Mouse (Mus musculus) retina, postnatal 7 days (tissue): ENCODE results near the gene Nedd9.
"Not testable (repeated sequence)": the region's sequence is repeated elsewhere in the genome, so short reads cannot be mapped to it uniquely, and the experiment has no call there.

Experiments
- DNase-seq: peaks from one replicate; pipeline ENCODE4 v3.0.0-alpha.2; 2012; ENCODE audit warnings: low read depth, low spot score

Nedd9 gene

DNA sequence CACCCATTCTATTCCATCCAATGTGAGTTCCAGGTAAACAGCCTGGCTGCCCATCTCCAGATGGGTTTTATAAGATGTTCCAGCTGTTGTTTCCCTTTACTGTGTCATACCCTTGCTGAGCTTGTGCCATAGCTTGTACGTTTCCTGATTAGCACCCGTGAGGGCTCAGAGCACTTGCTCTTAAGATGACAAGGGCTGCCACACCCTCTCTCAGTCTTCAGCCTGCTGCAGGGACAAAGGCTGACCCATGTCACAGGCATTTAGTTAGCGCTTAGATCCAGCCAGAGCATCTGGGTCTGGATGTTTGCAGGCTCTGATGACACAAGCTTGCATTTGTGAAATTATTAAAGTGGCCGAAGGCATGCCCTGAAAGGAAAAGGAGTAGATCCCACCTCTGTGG is 187.1 kb downstream of the Nedd9 start:
- no peak for DNase-seq

DNA sequence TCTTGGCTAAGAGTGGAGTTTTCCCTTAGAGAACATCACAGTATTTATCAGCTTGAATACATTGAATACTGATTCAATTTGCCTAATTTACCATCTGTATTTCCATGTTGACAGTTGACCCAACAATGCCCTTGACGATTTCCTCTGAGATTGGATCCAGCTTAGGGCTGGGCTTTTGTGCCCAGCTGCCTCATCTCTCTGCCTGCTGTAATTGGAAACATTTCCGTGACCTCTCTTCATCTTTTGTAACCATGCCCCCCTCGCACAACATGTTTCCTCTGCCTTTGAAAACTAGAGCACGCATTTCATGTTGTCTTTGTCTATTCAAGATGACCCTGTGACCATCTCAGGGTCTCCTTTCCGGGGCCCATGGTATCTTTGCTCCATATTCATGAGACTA is 188.2 kb downstream of the Nedd9 start:
- DNase-seq = no peak

DNA sequence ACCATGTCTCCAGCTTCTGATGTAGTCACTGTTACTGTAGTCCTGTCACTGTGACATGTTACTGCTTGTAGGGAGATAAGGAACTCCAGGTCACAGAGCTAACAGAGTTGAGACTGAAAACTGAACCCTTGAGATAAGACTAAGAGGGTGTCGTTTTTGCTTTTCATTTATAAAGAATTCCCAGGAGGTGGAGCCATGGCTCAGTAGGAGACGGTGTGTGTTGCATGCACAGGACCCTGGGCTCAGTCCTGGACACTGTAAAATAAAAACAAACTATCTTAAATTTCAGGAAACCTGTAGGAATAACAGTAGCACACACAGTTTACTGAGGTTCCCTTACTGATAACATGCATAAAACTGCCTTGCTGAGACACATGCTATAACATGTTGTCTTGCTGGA is 188.6 kb downstream of the Nedd9 start:
- no peak for DNase-seq

DNA sequence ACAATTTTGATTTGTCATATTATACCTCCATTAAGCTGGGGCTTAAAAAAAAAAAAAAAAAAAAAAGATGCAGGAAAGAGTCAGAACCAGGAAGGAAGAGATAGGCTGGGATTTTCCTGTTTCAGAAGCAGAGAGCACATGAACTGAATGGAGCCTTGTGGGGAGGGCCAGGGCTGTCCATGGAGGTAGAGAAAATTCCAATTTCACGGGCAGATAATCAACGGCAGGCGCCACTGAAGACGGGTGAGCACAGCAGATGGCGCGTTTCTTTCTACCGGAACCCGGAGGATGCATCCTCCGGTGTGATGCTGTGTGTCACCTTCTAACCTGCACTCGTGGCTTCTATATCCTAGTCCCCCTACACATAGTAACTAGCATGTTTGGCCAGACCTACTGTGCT is 190.8 kb downstream of the Nedd9 start:
- DNase-seq = no peak

DNA sequence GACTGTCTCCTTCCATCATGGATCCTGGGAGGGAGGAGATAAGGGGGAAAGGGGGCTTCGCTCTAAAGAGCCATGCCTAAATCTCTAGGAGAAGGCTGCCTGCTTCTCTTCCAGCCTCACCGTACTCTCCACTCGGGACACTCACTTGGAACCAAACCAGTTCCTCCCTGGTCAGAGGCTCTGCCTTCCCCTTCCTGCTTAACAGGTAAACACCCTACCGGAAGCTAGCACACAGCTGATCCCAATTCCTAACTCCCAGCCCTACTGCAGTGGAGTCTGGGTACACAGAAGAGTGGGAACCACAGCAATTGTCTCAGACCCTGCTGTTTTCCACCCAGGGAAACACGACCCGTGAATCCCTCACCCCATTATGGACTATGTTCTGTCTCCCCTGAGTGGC is 191.3 kb downstream of the Nedd9 start:
- no peak for DNase-seq

DNA sequence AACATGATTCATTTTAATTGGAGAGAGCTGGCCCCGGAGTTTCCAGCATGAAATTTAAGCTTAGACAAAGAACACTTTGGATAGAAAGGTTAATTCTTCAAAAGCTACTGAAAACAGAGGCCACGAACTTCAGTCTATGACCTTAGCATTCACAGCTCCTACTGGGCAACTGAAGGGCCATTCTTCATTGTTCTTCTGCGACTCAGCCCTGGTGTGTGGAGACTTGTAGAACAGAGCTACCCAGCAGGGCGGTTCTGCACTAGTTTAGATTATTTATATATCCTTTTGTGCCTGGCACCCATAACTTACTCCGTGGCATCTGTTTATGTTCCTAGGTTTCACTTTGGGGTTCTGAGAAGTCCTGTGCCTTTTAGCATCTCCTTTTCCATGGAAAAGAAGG is 193.6 kb downstream of the Nedd9 start:
- no peak for DNase-seq

DNA sequence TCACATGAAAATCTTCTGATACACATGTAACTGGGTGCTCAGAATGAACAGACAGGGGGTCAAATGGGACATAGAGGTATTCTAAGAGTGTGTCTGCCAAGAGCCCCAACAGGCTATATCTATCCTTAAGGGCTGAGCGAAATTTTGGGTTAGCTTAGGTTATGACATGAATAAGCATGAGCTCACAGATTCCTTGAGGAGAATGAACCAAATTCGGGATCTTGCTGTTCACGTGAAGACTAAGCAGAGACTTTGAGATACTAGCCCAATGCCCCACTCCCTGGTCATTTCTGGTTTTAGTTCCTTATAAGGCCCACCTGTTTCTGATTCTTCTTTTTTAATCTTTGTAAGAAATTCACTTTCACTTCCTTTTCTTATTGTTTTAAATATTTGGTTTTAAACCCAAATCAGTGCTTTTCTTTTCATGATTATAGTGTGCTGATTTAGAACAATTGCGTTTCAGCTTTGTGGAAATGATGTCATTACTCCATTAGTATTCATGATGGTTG is 195.6 kb downstream of the Nedd9 start:
- no peak for DNase-seq

DNA sequence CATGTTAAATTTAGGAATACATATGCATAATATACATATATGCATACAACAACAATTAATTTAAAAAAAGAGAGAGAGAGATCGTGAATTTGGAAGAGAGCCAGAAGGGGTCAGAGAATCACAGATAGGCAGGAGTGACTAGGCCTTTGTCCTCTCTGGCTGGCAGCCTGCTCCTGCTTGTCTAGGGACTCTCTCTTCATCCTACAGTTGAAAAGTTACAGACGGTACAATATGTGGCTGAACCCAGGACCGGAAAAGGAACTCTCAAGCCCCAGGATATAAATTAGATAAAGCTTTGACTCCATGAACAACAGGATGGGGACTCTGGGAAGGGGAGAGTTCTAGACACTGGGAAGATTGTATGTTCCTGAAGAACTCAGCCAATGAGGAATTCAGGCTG is 200.9 kb downstream of the Nedd9 start:
- no peak for DNase-seq

DNA sequence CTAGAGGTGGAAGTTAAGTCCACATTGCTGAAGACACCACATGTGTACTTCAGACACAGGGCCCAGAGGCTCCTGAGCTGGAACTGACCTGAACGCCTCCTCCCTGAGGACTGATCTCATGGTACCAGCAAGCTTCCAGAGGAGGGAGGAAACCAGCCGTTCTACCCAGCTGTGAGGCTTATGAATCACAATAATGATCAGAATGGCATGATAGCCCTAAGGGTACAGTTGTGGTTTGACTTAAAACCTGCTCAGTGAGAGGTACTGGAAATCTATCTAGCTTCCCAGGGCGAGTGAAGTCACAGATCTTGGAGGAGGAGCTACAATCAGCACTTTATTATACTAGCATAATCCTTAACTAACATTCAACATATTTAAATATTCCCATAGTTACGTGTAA is 201.7 kb downstream of the Nedd9 start:
- no peak for DNase-seq

DNA sequence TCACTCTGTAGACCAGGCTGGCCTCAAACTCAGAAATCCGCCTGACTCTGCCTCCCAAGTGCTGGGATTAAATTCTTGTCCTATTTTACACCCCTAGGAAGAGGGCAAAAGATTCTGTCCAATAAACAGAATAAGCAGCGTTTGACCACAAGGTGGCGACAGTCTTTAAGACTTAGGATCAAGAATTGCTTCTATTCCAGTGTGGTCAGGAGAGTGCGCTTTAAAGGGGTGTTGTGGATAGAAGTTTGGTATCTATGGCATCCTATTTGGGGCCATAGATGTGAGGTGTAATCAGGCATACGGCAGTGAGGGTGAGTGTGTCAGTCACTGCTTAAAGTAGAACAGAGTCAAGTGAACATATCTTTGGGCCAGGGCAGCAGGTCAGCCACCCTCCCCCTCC is 203.9 kb downstream of the Nedd9 start:
- DNase-seq = peak; percentile 61

DNA sequence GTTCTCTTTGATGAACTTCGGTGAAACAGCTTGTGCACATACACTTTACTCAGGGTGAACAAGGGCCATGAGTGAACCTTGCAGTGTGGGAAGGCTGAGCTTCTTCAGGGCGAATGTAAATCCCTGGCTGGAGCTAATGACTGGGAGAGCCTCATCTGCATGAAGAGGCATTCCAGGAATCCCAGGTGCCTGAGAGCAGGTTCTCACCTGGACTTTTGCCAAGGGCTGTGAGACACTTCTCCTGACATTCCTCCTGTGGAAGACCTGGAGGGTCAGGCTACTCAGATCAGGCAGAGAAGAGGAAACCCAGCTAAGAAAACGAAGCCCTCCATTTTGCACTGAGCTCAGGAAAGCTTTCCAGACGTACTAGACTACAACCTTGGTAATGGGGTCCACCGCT is 206.5 kb downstream of the Nedd9 start:
- no peak for DNase-seq

DNA sequence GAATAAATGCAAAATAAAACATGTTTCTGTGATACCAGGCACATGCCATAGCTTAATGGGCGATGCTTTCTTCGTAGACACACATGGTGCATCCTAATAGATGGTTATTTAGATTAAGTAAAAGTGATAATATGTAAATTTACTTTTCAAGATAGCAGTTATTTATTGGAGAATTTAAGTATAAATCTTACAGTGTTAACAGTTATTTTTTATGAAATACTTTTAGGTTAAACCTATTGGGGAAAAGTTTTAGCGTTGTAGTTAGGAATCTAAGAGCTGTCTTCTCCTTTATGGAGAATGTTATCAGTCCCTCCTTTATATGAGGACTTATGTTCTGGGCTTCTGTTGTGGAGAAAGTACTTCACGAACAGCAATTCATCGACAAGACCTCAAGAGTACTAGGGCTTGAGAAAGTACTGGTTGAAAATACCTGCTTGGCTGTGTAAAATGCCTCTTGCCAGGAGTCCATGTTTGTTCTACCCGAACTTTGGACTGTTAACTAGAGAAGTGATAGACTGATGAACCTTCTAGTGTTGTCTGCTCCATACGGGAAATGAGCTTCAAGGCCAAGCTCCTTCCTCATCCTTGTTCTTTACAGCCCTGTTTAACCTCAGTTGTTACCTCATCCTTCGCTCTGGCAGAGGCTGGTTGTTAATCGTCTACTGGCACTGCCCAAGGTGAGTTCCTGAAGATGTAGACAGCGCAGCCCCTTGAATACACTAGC is 213.1 kb downstream of the Nedd9 start, which contains the start of gene Gm17364:
Gene Gm17364, minus strand, starts transcription at position 51 of the 724 bp plus-strand sequence.
- no peak for DNase-seq

DNA sequence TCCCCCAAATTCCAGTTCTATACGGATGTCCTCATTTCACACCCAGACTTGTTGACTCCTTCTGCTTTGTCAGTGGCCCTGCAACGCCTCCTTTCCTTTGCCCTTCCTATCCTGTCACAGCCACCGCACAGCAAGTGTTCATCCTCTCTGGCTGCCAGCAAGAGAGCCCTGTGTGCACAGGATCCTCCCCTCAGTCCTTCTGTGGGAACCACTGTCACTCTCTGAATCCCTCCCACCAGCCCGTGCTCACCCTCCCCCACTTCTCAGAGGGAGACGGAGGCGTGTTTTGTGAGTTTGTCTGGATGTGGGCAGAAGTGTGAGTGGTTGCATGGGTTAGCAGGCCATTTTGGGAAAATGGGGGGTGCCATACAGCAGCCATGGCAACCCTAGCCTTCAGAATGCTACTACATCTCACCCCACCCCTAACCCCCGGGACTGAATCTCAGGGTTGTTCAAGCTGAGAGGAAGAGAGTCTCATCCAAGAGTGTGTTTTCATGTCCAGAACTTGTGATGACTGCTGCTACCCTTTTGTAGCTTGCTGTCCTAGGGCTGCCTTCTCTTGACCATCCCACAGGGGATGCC is 219.2 kb downstream of the Nedd9 start:
- DNase-seq = no peak

DNA sequence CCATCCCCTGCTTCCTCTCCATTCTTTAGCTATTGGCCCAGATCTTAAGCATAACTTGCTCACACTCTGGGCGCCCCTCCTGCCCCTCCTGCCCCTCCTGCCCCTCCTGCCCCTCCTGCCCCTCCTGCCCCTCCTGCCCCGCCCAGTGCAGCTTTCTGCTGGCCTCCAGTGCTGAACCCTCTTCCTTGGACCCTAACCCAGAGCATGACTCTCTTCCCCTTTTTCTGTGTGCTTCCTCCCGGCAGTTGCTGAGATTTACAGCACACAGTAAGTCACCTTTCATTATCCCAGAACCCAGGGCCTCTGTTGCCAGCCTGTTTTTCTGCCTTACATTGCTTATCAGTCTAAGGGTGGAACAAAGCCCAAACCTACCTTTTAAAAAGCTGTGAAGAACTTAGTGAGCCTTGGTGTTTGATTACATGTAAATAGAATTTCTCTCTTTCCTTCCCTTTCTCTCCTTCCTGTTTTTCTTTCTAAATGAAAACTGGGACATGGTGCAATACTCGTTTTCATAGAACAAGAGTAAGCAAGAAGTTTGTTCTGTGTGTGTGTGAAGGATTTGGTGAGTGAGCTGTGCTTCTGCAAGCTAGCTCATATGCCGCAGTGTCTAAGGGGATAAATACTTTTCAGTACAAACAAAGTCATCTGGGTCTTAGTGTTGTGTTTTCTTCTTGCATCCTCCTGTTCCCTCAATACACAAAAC is 223.7 kb downstream of the Nedd9 start:
- DNase-seq = no peak

DNA sequence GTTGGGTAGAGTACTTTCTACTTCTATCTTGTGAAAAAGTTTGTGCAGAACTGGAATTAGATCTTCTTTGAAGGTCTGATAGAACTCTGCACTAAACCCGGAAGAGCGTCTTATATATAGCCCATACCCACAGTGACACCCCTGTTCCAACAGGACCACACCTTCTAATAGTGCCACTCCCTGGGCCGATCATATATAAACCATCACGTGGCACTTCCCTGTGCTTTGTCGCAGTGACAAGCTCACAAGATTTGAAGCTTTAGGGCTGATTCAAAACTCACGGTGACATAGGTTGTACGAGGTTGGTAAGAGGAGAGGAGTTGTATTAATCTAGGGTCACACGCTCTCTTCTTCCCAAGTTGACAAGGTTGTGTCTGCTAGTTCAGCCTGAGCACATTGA is 225.5 kb downstream of the Nedd9 start:
- DNase-seq = not testable (repeated sequence)
